Mouse (Mus musculus) heart, postnatal 0 days (tissue): ENCODE measurements around the gene Jarid2. TPM values are rescaled to one million over a fixed set of nuclear protein-coding genes. Genes with fewer than 3 reads are reported as not detected.
A peak's percentile ranks its signal among the peaks of the same experiment; 100 is the strongest.
"Not testable (repeated sequence)": the region's sequence is repeated elsewhere in the genome, so short reads cannot be mapped to it uniquely, and the experiment has no call there.

Experiments used
- ATAC-seq: fragments of 200-750 bp; cut with Nextera tagmentation; 2 replicates; pipeline ENCODE4 v1.8.0; 2017; ENCODE audit warnings: low read depth, moderate number of reproducible peaks, moderate library complexity; ENCODE audit not compliant: insufficient read depth
- DNase-seq: peaks from one replicate; pipeline ENCODE4 v3.0.0-alpha.2; 2016; ENCODE audit warnings: low spot score
- H3K27ac ChIP-seq: fragments of 300-500 bp; sonication (generic); 2 replicates; pipeline ENCODE4 v1.5.1; 2014; ENCODE audit warnings: low read depth, mild to moderate bottlenecking
- H3K27me3 ChIP-seq: fragments of 300-500 bp; sonication (generic); 2 replicates; pipeline ENCODE4 v1.6.1; 2014; ENCODE audit warnings: low read length, mixed read lengths; ENCODE audit not compliant: control insufficient read depth, insufficient read depth
- H3K36me3 ChIP-seq: fragments of 300-500 bp; sonication (generic); replicated peaks from 2 replicates; pipeline ENCODE4 v1.6.1; 2014; ENCODE audit warnings: low read length, mixed read lengths; ENCODE audit not compliant: control insufficient read depth, insufficient read depth
- H3K4me1 ChIP-seq: fragments of 300-500 bp; sonication (generic); 2 replicates; pipeline ENCODE4 v1.6.1; 2014; ENCODE audit warnings: antibody characterized with exemption; ENCODE audit not compliant: control insufficient read depth, insufficient read depth
- H3K4me2 ChIP-seq: fragments of 300-500 bp; sonication (generic); 2 replicates; pipeline ENCODE4 v1.6.1; 2014; ENCODE audit warnings: low read depth, mild to moderate bottlenecking, low read length, moderate library complexity
- H3K4me3 ChIP-seq: fragments of 300-500 bp; sonication (generic); 2 replicates; pipeline ENCODE4 v1.5.1; 2014; ENCODE audit warnings: low read depth, low read length
- H3K9ac ChIP-seq: fragments of 300-500 bp; sonication (generic); replicated peaks from 2 replicates; pipeline ENCODE4 v1.6.1; 2014; ENCODE audit warnings: low read depth, low read length, mixed read lengths
- H3K9me3 ChIP-seq: fragments of 300-500 bp; sonication (generic); replicated peaks from 2 replicates; pipeline ENCODE4 v1.6.1; 2016; ENCODE audit warnings: low read length; ENCODE audit not compliant: control insufficient read depth
- CTCF ChIP-seq: IDR thresholded peaks from 2 replicates; pipeline ENCODE4 v1.5.1; 2016; ENCODE audit warnings: antibody characterized with exemption, control low read depth, low read depth
- EP300 ChIP-seq: IDR thresholded peaks from 2 replicates; pipeline ENCODE4 v1.6.1; 2016; ENCODE audit warnings: antibody characterized with exemption, low read depth
- WGBS: fragments of 180-500 bp; shearing (Covaris S2); extraction: QIAGEN DNeasy Blood & Tissue Kit; methylation state at CpG from one replicate; pipeline ENCODE4 v1.1.7; 2014; 5-methylcytosine and 5-hydroxymethylcytosine counted together
- polyA plus RNA-seq: library from polyadenylated mRNA; unstranded; fragments of >200 nt; fragmentation: Nextera tagmentation; extraction: Ambion mirVana; gene quantifications from 2 replicates; pipeline ENCODE4 v1.2.1, GENCODE M21; 2015
- total RNA-seq: library from RNA; depleted of rRNA; stranded (reverse); fragments of >200 nt; gene quantifications from 2 replicates; pipeline ENCODE4 v1.2.3, GENCODE M21; 2014; ENCODE audit warnings: low replicate concordance

Jarid2 gene
- total and polyA plus RNA-seq, 2 experiments from 2014 or later, result 10.2 to 17.7 TPM

GRCm38 (mm10) chr13:44865566-44865965 is 136.3 kb downstream of the Jarid2 start:
- H3K4me1 ChIP-seq, result peaks cover 31% of the 10 kb centered on the region
- no peaks in the 10 kb centered on the region for H3K9me3 ChIP-seq
- no peak for ATAC-seq
- H3K4me3 ChIP-seq, result no peak overlapping the region
- H3K9ac ChIP-seq, result no peak overlapping the region
- H3K36me3 ChIP-seq, result no peaks in the 10 kb centered on the region
- H3K4me2 ChIP-seq, result no peak overlapping the region
- no peak for TF ChIP-seq EP300
- TF ChIP-seq CTCF, result no peak
- H3K27ac ChIP-seq, result no peak overlapping the region
- DNase-seq, result no peak
- 97% methylated on average over 2 of the region's 2 CpGs for WGBS
- H3K27me3 ChIP-seq, result no peaks in the 10 kb centered on the region

- Histone ChIP-seq H3K9me3 (no peaks in the 10 kb centered on the region), H3K4me1 (peaks cover 26% of the 10 kb centered on the region), H3K27me3 (no peaks in the 10 kb centered on the region), H3K36me3 (no peaks in the 10 kb centered on the region), H3K9ac (no peak overlapping the region), H3K4me2 (no peak overlapping the region), H3K4me3 (no peak overlapping the region), H3K27ac (no peak overlapping the region)
- ATAC-seq, result no peak
- TF ChIP-seq CTCF (no peak), EP300 (no peak)
- WGBS, result 41% methylated on average over 4 of the region's 4 CpGs
- DNase-seq, result no peak
Observed at GRCm38 (mm10) chr13:44868037-44868650, 138.9 kb downstream of the Jarid2 start.

GRCm38 (mm10) chr13:44869418-44870119 is 140.3 kb downstream of the Jarid2 start:
- not testable (repeated sequence) for H3K27me3 ChIP-seq, H3K27ac ChIP-seq, H3K9ac ChIP-seq, H3K4me3 ChIP-seq, H3K36me3 ChIP-seq, H3K4me2 ChIP-seq, H3K9me3 ChIP-seq
- ATAC-seq (peak; percentile 100), DNase-seq (peak; percentile 99)
- WGBS, result 68% methylated on average over 45 of the region's 47 CpGs
- peaks cover 19% of the 10 kb centered on the region for H3K4me1 ChIP-seq

- TF ChIP-seq EP300 (no peak), CTCF (no peak)
- H3K27ac ChIP-seq, result no peak overlapping the region
- DNase-seq (no peak), ATAC-seq (no peak)
- no peaks in the 10 kb centered on the region for H3K27me3 ChIP-seq
- H3K9me3 ChIP-seq, result no peaks in the 10 kb centered on the region
- H3K4me3 ChIP-seq, result no peak overlapping the region
- no peak overlapping the region for H3K9ac ChIP-seq
- H3K36me3 ChIP-seq, result peaks cover 13% of the 10 kb centered on the region; the same call in 1 of the 2 replicates
- 43% methylated on average over 2 of the region's 2 CpGs for WGBS
- H3K4me1 ChIP-seq, result peaks cover 24% of the 10 kb centered on the region
- H3K4me2 ChIP-seq, result no peak overlapping the region
Observed at GRCm38 (mm10) chr13:44876799-44877198, 147.5 kb downstream of the Jarid2 start.

- no peak overlapping the region for H3K27ac ChIP-seq
- H3K9ac ChIP-seq, result no peak overlapping the region
- 84% methylated on average over 4 of the region's 4 CpGs for WGBS
- DNase-seq (no peak), ATAC-seq (no peak)
- H3K27me3 ChIP-seq, result no peaks in the 10 kb centered on the region
- H3K4me3 ChIP-seq, result no peak overlapping the region
- peaks cover 5% of the 10 kb centered on the region; the same call in 1 of the 2 replicates for H3K36me3 ChIP-seq
- no peak overlapping the region for H3K4me2 ChIP-seq
- peaks cover 24% of the 10 kb centered on the region for H3K4me1 ChIP-seq
- TF ChIP-seq EP300 (no peak), CTCF (no peak)
- H3K9me3 ChIP-seq, result no peaks in the 10 kb centered on the region
Observed at GRCm38 (mm10) chr13:44881001-44881400, 151.7 kb downstream of the Jarid2 start.
